Mouse (Mus musculus) layer of hippocampus, postnatal 25 days (tissue): ENCODE measurements at regions not wholly inside any gene's neighbourhood (a gene's known extent, or its start where the extent isn't known, plus 50 kb on each side); places are given as distances from the start of the nearest gene placed in this dataset.

Experiments used
- DNase-seq, 2 experiments: peaks; one replicate each; pipeline ENCODE4 v3.0.0; 2022; ENCODE audit warnings: mixed read lengths in 2 of 2, low spot score in 1 of 2; ENCODE audit errors: extremely low spot score in 1 of 2

GRCm38 (mm10) chr8:26895867-26896266 lies 81.3 kb upstream of the Zfp703 start:
- no peak for DNase-seq

- no peak for DNase-seq
Measured at GRCm38 (mm10) chr8:26903289-26903688, 73.8 kb upstream of the Zfp703 start.

DNA sequence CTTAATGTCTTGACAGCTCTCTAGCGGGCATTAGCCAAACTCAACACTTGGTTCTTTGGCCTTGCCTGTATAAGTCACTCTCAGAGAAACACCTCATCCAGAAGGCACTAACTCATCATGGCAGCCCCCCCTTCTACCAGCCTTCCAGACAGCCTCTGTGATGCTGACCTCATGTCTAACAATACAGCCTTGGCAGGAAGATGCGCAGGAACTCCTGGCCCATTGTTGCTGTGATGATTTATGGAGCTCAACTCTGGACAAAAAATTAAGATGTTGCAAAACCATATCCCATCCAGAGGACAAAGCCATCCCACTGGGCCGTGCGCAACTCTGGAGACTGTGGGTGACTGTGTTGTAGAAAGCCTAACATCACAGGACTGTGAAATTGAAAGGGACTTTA lies 70.9 kb upstream of the Zfp703 start:
- DNase-seq, result no peak

DNA sequence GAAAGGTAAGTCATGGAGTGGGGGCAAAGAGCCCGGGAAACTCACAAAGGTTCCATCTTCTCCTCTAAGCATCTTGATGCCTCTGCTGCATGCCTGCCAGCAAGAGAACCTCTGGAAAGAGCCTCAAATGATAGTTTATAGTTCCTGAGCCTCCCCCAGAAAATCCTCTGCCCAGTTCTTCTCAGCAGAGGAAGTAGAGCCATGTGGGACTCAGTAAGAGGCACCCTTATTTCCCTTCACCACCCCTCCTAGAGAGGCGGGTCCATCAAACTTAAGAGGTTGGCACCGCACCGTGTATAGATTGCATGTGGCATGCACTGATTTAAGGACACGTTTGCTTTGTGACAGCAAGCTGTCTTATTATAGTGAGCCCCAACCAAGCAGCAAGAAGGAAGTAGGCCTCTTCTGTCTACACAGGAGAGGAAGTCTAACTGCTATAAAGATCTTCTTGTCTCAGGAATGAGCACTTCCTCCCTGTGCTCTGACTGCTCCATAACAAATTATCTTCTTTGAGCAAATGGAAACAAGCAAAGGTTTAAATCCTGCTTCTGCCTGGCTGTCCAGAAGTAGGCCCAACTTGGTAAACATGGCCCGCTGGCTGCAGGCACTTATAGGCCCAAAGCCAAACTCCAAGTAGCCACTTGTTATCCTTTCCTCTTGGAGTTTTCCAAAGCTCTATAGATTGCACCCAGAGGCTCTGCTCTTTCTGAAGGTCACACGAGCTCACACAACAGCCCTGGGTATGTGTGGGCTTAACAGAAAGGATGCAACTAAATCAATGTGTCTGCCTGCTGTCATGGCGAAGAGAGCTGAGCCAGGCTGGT lies 69.6 kb upstream of the Zfp703 start:
- DNase-seq, result no peak

- no peak for DNase-seq
Measured at GRCm38 (mm10) chr8:26910186-26910585, 66.9 kb upstream of the Zfp703 start.

DNA sequence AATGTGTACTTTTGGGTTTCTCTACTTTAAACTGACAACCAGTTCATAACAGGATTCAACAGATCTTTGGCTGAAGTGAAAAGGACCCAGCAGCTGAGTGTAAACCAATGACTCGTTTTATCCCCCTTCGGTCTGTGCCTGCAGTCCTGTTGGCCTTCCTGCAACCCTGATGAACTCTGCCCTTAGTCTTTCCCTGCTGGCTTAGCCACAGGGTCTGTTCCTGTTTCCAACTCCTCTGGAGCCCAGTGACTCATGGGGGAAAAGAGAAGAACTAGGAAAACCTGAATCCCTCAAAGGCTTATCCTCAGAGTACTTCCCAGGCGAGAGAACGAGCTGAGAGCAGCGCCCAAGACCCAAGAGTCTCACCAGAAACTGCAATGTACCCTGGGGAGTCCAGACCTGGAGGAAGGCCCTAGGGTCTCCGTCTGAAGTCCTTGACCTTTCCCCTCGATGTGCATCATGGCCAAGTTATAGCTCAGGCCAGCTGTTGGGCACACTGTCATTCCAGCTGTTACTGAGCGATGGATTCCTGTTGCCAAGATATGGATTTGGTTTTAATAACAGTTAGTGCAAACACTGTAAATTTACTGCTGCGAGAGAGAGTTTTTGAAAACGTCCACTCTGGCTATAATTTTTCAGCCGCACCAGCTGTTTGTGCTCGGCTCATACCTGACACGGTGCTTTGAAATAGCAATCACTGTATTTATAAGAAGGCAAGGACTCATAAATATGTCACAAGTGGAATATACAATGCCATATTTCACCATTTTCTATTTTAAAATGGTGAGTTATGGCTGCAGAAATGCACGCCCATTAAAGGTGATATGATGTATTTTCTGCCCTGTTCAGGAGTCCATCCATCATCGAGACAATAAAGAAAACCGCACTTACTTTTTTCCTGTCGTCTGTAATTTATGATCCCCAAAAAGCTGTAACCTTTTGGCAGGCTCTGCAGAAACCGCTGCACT lies 63.3 kb upstream of the Zfp703 start:
- DNase-seq, result no peak

- no peak for DNase-seq
Measured at GRCm38 (mm10) chr8:26915731-26916130, 61.4 kb upstream of the Zfp703 start.

GRCm38 (mm10) chr8:26921531-26922177 lies 55.5 kb upstream of the Zfp703 start:
- no peak for DNase-seq

DNA sequence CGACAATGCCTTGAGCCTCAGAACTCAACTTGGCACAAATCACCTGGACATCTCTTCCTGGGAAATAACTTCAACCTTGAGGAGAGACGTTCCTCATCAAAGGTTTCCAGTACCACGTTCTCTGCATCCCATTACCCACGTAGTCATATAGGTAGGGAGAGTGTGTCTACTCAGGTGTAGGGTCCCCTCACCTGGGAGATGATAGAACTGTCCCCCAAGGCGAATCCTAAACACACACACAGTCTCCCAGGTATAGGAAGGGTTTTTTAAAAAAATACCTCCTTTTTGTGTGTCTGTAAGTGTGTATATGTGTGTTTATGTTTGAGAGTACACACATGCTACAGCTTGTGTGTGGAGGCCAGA lies 55.0 kb upstream of the Zfp703 start:
- DNase-seq, result no peak

DNA sequence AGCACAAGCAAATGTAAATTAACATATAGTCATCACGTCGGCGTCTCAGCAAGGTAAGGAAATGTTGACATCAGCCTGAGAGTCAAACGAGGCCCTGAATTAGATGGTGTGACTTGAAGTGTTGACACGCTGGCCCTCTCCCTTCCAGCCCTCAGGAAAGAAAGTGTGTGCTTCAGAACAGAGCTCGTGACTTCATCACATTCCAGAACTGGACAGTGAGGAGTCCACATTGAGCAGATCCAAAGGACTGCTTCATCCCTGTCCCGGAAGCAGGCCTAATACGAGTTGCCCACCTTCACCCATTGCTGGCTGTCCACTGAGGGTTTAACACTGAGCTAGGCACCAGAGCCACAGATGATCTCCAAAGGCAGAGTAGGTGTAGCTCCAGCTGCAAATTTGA lies 54.0 kb upstream of the Zfp703 start:
- no peak for DNase-seq
